Mouse (Mus musculus): ENCODE data around the gene Muc3.
"Not testable (repeated sequence)": the region's sequence is repeated elsewhere in the genome, so short reads cannot be mapped to it uniquely, and the experiment has no call there.

Gene Muc3

GRCm38 (mm10) chr5:137122686-137123193 lies 26.4 kb downstream of the Muc3 start:
- peak; percentile 67 to 70 for DNase-seq (ENCODE audit: low spot score in 2 of 2)

GRCm38 (mm10) chr5:137121280-137121679 lies 27.8 kb downstream of the Muc3 start:
- DNase-seq (ENCODE audit: low spot score in 2 of 2) = no peak

GRCm38 (mm10) chr5:137118878-137119277 lies 30.2 kb downstream of the Muc3 start:
- no peak for DNase-seq (ENCODE audit: low spot score in 2 of 2)

GRCm38 (mm10) chr5:137117994-137118393 lies 31.1 kb downstream of the Muc3 start:
- DNase-seq (ENCODE audit: low spot score in 2 of 2) = not testable (repeated sequence)

- no peak for DNase-seq (ENCODE audit: low spot score in 2 of 2)
These were observed 32.1 kb downstream of the Muc3 start for GRCm38 (mm10) chr5:137116987-137117386.

- DNase-seq (ENCODE audit: low spot score in 2 of 2) = no peak
These were observed 33.0 kb downstream of the Muc3 start, which contains the start of gene Trim56 for GRCm38 (mm10) chr5:137115866-137116847. Gene Trim56, minus strand, starts transcription at chr5:137116209.

- no peak for DNase-seq (ENCODE audit: low spot score in 2 of 2)
These were observed 34.1 kb downstream of the Muc3 start for GRCm38 (mm10) chr5:137114891-137115561.

- DNase-seq (ENCODE audit: low spot score in 2 of 2) = no peak
These were observed 37.3 kb downstream of the Muc3 start for GRCm38 (mm10) chr5:137111542-137112408.

GRCm38 (mm10) chr5:137110863-137111262 lies 38.3 kb downstream of the Muc3 start:
- no peak for DNase-seq (ENCODE audit: low spot score in 2 of 2)

GRCm38 (mm10) chr5:137109941-137110593 lies 39.1 kb downstream of the Muc3 start:
- no peak for DNase-seq (ENCODE audit: low spot score in 2 of 2)

- no peak for DNase-seq (ENCODE audit: low spot score in 2 of 2)
These were observed 41.0 kb downstream of the Muc3 start for GRCm38 (mm10) chr5:137108111-137108510.

- no peak for DNase-seq (ENCODE audit: low spot score in 2 of 2)
These were observed 41.5 kb downstream of the Muc3 start for GRCm38 (mm10) chr5:137107670-137108069.

- DNase-seq (ENCODE audit: low spot score in 2 of 2) = peak; percentile 92 to 93
These were observed 42.1 kb downstream of the Muc3 start for GRCm38 (mm10) chr5:137107024-137107423.

- DNase-seq (ENCODE audit: low spot score in 2 of 2) = no peak
These were observed 42.7 kb downstream of the Muc3 start for GRCm38 (mm10) chr5:137106434-137106833.

GRCm38 (mm10) chr5:137103969-137104368 lies 45.2 kb downstream of the Muc3 start:
- no peak for DNase-seq (ENCODE audit: low spot score in 2 of 2)

- peak; percentile 81 for DNase-seq (ENCODE audit: low spot score in 2 of 2)
These were observed 46.3 kb downstream of the Muc3 start for GRCm38 (mm10) chr5:137102575-137103522.

- DNase-seq (ENCODE audit: low spot score in 2 of 2) = no peak
These were observed 47.0 kb downstream of the Muc3 start for GRCm38 (mm10) chr5:137102078-137102477.

- no peak for DNase-seq (ENCODE audit: low spot score in 2 of 2)
These were observed 48.5 kb downstream of the Muc3 start for GRCm38 (mm10) chr5:137100660-137101059.

GRCm38 (mm10) chr5:137098418-137098817 lies 50.7 kb downstream of the Muc3 start:
- DNase-seq (ENCODE audit: low spot score in 2 of 2) = no peak

GRCm38 (mm10) chr5:137096037-137096436 lies 53.1 kb downstream of the Muc3 start:
- peak; percentile 65 to 72 for DNase-seq (ENCODE audit: low spot score in 2 of 2)
